Mouse (Mus musculus) right cerebral cortex, adult 2 months (tissue): Measurements from ENCODE around the gene Snapc2.

ENCODE experiments used
- DNase-seq, 2 experiments: peaks; one replicate each; pipeline ENCODE4 v3.0.0; 2021 to 2022; ENCODE audit warnings: low spot score in 2 of 2

Snapc2 gene

DNA sequence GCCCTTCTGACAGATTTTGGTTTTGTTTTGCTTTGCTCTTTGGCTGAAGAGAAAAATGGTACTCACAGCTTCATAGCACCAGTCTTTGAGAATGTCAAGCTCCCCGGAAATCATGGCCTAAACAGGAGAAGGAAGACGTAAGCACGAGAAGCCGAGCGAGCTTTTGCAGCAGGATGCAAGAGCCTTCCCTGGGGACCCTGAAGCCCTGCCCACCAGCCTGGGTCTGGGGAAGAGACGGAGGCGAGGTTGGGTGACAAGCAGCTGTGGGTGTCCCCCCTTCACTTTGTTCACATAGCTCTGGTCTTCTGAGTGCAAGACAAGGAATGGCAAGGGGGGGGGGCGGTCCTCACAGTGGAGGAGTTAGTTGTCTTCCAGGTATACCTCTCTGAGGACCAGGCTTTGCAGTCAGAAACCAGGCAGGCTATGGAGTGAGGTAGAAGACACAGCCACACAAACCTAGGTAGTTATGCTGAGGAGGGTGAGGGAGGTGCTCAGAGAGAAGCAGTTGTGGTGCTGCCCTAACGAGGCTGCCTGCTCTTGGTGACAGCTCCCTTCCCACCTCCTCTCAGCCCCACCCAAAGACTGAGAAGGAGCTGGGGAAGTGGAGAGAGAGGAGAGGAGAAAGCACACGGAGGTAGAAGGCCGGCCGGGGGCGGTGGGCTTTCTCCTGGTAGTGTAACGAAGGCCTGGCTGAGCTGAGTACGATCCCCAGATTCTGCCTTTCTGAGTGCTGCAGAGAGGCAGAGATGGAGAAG, 12.5 kb downstream of the Snapc2 start:
- peak in 1 of 2 experiments; percentile 27 for DNase-seq

GRCm38 (mm10) chr8:4267627-4268026, 14.7 kb downstream of the Snapc2 start:
- no peak for DNase-seq

GRCm38 (mm10) chr8:4269609-4270008, 16.7 kb downstream of the Snapc2 start:
- no peak for DNase-seq

DNA sequence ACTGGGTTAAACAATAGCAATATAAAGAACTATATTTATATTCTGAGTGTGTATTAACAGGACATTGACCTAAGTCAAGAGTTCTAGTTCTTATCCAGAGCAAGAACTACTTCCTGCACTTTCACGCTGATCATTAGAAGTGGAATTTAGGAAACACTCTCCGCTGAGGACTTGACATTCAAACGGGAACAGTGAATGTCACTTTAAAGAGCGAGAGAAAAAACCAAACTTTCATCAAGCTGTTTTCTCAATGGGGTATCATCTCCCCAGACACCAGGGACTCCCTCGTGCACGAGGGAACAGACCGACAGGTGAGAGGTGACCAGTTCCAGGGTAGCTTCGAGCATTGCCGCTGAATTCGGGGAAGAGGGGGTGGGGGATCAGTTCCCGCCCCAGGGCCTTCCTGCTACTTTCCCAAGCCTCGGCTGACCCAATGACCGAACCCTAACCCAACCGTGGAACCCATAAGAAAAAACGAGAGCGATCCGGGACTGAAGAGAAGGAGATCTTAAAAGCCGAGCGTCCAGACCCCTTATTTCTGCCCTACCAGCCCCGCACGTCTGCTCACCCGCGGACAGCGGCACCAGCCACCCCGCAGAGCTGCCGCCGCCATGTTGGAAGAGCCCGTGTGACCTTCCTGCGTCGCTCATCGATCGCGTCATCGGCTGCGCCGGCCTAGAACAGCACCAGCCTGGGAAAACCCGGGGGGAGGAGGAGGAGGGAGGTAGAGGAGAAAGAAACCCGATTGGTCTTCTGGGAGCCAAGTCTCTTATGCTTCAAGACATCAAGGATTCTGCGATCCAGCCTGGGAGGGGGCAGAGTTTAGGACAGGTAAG, 22.6 kb downstream of the Snapc2 start, which contains the start of gene Timm44:
Gene Timm44, minus strand, starts transcription at position 639 of the 836 bp plus-strand sequence.
- peak; percentile 98 for DNase-seq

GRCm38 (mm10) chr8:4276111-4276465, 23.2 kb downstream of the Snapc2 start:
- DNase-seq: no peak

- DNase-seq: no peak
These were observed 39.9 kb downstream of the Snapc2 start for GRCm38 (mm10) chr8:4292738-4293137.

- no peak for DNase-seq
These were observed 44.9 kb downstream of the Snapc2 start for GRCm38 (mm10) chr8:4297822-4298221.

- no peak for DNase-seq
These were observed 51.3 kb downstream of the Snapc2 start for GRCm38 (mm10) chr8:4304124-4304547.
